Mouse (Mus musculus) kidney, adult 2 months (tissue): ENCODE data around the gene Metap1d.

Experiments
- CTCF ChIP-seq: fragments of 200-500 bp; conservative IDR thresholded peaks from 2 replicates; pipeline ENCODE4 v1.5.1; 2011; ENCODE audit warnings: low read depth, mild to moderate bottlenecking, control low read depth, low read length, moderate library complexity, mixed read lengths; ENCODE audit not compliant: insufficient read depth, insufficient read length
- POLR2A ChIP-seq: fragments of 200-500 bp; IDR thresholded peaks from one replicate; pipeline ENCODE4 v1.6.1; 2011; ENCODE audit warnings: low read depth, low read length, control low read depth

DNA sequence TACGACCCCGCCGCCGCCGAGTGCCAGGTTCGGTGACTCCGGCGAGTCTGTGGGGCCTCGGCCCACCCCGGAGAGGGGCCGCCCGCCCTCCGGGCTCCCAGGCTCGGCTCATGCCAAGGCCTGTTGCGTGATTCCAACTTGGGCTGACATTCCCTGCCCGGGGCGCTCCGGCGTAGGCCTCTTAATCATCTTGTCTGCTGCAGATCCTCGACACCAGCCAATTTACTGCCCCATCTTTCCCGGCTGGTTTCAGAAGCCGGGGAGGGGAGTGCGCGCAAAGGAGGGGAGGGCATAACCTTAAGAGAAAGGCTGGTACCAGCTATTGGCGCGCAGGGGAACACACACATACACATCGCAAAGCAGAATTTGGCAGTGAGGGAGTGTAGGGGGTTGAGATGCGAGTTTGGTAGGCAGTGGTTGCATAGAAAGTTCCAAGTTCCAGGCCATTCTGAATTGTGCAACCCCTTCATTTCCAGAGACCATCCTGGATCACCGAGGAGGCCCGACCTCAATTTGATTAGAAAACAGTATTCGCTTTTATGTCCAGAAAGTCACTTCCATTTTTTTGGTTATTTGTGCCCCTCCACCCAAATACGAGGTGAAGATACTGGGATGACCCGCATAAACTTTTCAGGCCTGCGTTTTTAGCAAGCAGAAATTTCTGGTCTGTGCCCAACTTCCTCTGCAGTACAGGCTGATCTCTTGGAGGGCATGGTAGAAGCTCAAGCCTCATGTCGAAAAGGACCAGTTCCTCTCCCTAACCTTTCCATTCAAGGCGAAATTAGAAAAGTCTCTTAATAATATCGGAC lies 88.5 kb downstream of the Metap1d start:
- TF ChIP-seq CTCF (no peak), POLR2A (no peak)
